Mouse (Mus musculus) hindbrain, embryonic 10.5 days (tissue): Measurements from ENCODE around the gene Calhm5. TPM values are rescaled to one million over a fixed set of nuclear protein-coding genes. Genes with fewer than 3 reads are reported as not detected.

Experiments
- DNase-seq: peaks from one replicate; pipeline ENCODE4 v3.0.0-alpha.2; 2017; ENCODE audit warnings: low spot score
- H3K27ac ChIP-seq: fragments of 300-500 bp; sonication (generic); 2 replicates; pipeline ENCODE4 v1.5.1; 2016; ENCODE audit warnings: mild to moderate bottlenecking, moderate library complexity
- H3K27me3 ChIP-seq: fragments of 300-500 bp; sonication (generic); 2 replicates; pipeline ENCODE4 v1.6.1; 2016; ENCODE audit warnings: mild to moderate bottlenecking; ENCODE audit not compliant: poor library complexity, insufficient read depth, severe bottlenecking
- H3K36me3 ChIP-seq: fragments of 300-500 bp; sonication (generic); 2 replicates; pipeline ENCODE4 v1.6.1; 2016; ENCODE audit warnings: mild to moderate bottlenecking, moderate library complexity
- H3K4me1 ChIP-seq: fragments of 300-500 bp; sonication (generic); replicated peaks from 2 replicates; pipeline ENCODE4 v1.6.1; 2016; ENCODE audit warnings: mild to moderate bottlenecking
- H3K4me3 ChIP-seq: fragments of 300-500 bp; sonication (generic); 2 replicates; pipeline ENCODE4 v1.5.1; 2016; ENCODE audit warnings: mild to moderate bottlenecking, moderate library complexity
- H3K9me3 ChIP-seq: fragments of 300-500 bp; sonication (generic); 2 replicates; pipeline ENCODE4 v1.6.1; 2016; ENCODE audit warnings: mild to moderate bottlenecking, moderate library complexity
- WGBS: fragments of 180-500 bp; shearing (Covaris S2); methylation state at CpG from one replicate; pipeline ENCODE4 v1.1.7; 2016; 5-methylcytosine and 5-hydroxymethylcytosine counted together
- polyA plus RNA-seq: library from polyadenylated mRNA; unstranded; fragments of >200 nt; fragmentation: Nextera tagmentation; extraction: Ambion mirVana; gene quantifications from 2 replicates; pipeline ENCODE4 v1.2.1, GENCODE M21; 2016

The Calhm5 gene
- polyA plus RNA-seq, 1 experiment from 2014 or later = 0.08 TPM

GRCm38 (mm10) chr10:34110863-34111465, 14.6 kb upstream of the Calhm5 start:
- Histone ChIP-seq H3K27ac (no peak overlapping the region), H3K4me1 (no peaks in the 10 kb centered on the region), H3K27me3 (no peaks in the 10 kb centered on the region), H3K36me3 (no peaks in the 10 kb centered on the region), H3K4me3 (no peak overlapping the region), H3K9me3 (no peaks in the 10 kb centered on the region)
- DNase-seq = no peak
- WGBS = 85% methylated on average over 13 of the region's 13 CpGs

- Histone ChIP-seq H3K27me3 (no peaks in the 10 kb centered on the region), H3K27ac (peak overlapping the region; percentile 40; the same call in 1 of the 2 replicates), H3K4me3 (peak overlapping the region; percentile 31), H3K9me3 (no peaks in the 10 kb centered on the region), H3K36me3 (no peaks in the 10 kb centered on the region), H3K4me1 (peaks cover 9% of the 10 kb centered on the region; the same call in 1 of the 2 replicates)
- no peak for DNase-seq
- 65% methylated on average over 12 of the region's 12 CpGs for WGBS
These were observed 355 bp downstream of the Calhm5 start for GRCm38 (mm10) chr10:34095964-34096363.

- no peak for DNase-seq
These were observed 1.2 kb downstream of the Calhm5 start for GRCm38 (mm10) chr10:34095147-34095546.

GRCm38 (mm10) chr10:34091888-34092287, 4.4 kb downstream of the Calhm5 start:
- DNase-seq = no peak
- Histone ChIP-seq H3K4me1 (peaks cover 9% of the 10 kb centered on the region; the same call in 1 of the 2 replicates), H3K27me3 (no peaks in the 10 kb centered on the region), H3K27ac (no peak overlapping the region), H3K9me3 (no peaks in the 10 kb centered on the region), H3K4me3 (no peak overlapping the region), H3K36me3 (no peaks in the 10 kb centered on the region)
- 77% methylated on average over 5 of the region's 5 CpGs for WGBS

More at GRCm38 (mm10) chr10:34095147-34095546, 1.2 kb downstream of the Calhm5 start:
- Histone ChIP-seq H3K27ac (no peak overlapping the region), H3K36me3 (no peaks in the 10 kb centered on the region), H3K4me1 (peaks cover 9% of the 10 kb centered on the region; the same call in 1 of the 2 replicates), H3K4me3 (no peak overlapping the region), H3K9me3 (no peaks in the 10 kb centered on the region), H3K27me3 (no peaks in the 10 kb centered on the region)
- WGBS = 80% methylated on average over 2 of the region's 2 CpGs

- Histone ChIP-seq H3K36me3 (no peaks in the 10 kb centered on the region), H3K4me3 (no peak overlapping the region), H3K27me3 (no peaks in the 10 kb centered on the region), H3K4me1 (no peaks in the 10 kb centered on the region), H3K9me3 (no peaks in the 10 kb centered on the region), H3K27ac (no peak overlapping the region)
- no peak for DNase-seq
- WGBS = 86% methylated on average over 1 of the region's 1 CpGs
These were observed 5.8 kb downstream of the Calhm5 start for GRCm38 (mm10) chr10:34090481-34090880.

- Histone ChIP-seq H3K27ac (no peak overlapping the region), H3K9me3 (no peaks in the 10 kb centered on the region), H3K27me3 (no peaks in the 10 kb centered on the region), H3K4me1 (no peaks in the 10 kb centered on the region), H3K36me3 (no peaks in the 10 kb centered on the region), H3K4me3 (no peak overlapping the region)
- 77% methylated on average over 3 of the region's 3 CpGs for WGBS
- no peak for DNase-seq
These were observed 6.8 kb downstream of the Calhm5 start for GRCm38 (mm10) chr10:34089517-34089916.

- no peaks in the 10 kb centered on the region for H3K27me3 ChIP-seq
- WGBS = 86% methylated on average over 2 of the region's 2 CpGs
- H3K36me3 ChIP-seq = no peaks in the 10 kb centered on the region
- H3K9me3 ChIP-seq = no peaks in the 10 kb centered on the region
- no peak for DNase-seq
- no peak overlapping the region for H3K4me3 ChIP-seq
- no peak overlapping the region for H3K27ac ChIP-seq
- H3K4me1 ChIP-seq = no peaks in the 10 kb centered on the region
These were observed 7.8 kb downstream of the Calhm5 start for GRCm38 (mm10) chr10:34088515-34088914.

GRCm38 (mm10) chr10:34086514-34086913, 9.8 kb downstream of the Calhm5 start:
- 100% methylated on average over 1 of the region's 1 CpGs for WGBS
- no peak overlapping the region for H3K4me3 ChIP-seq
- H3K27me3 ChIP-seq = no peaks in the 10 kb centered on the region
- H3K9me3 ChIP-seq = no peaks in the 10 kb centered on the region
- no peak overlapping the region for H3K27ac ChIP-seq
- H3K36me3 ChIP-seq = no peaks in the 10 kb centered on the region
- H3K4me1 ChIP-seq = no peaks in the 10 kb centered on the region
- no peak for DNase-seq

GRCm38 (mm10) chr10:34074522-34075200, 21.7 kb downstream of the Calhm5 start:
- no peak overlapping the region for H3K27ac ChIP-seq
- DNase-seq = no peak
- H3K9me3 ChIP-seq = no peaks in the 10 kb centered on the region
- WGBS = 89% methylated on average over 5 of the region's 5 CpGs
- H3K36me3 ChIP-seq = no peaks in the 10 kb centered on the region
- no peak overlapping the region for H3K4me3 ChIP-seq
- H3K27me3 ChIP-seq = no peaks in the 10 kb centered on the region
- no peaks in the 10 kb centered on the region for H3K4me1 ChIP-seq

GRCm38 (mm10) chr10:34071650-34072049, 24.7 kb downstream of the Calhm5 start:
- 72% methylated on average over 2 of the region's 2 CpGs for WGBS
- no peaks in the 10 kb centered on the region for H3K9me3 ChIP-seq
- H3K36me3 ChIP-seq = no peaks in the 10 kb centered on the region
- no peak overlapping the region for H3K27ac ChIP-seq
- no peaks in the 10 kb centered on the region for H3K27me3 ChIP-seq
- DNase-seq = no peak
- H3K4me3 ChIP-seq = no peak overlapping the region
- H3K4me1 ChIP-seq = no peaks in the 10 kb centered on the region

GRCm38 (mm10) chr10:34070999-34071492, 25.3 kb downstream of the Calhm5 start:
- no peaks in the 10 kb centered on the region for H3K9me3 ChIP-seq
- no peak overlapping the region for H3K4me3 ChIP-seq
- WGBS = 75% methylated on average over 5 of the region's 5 CpGs
- H3K36me3 ChIP-seq = no peaks in the 10 kb centered on the region
- no peaks in the 10 kb centered on the region for H3K27me3 ChIP-seq
- no peak for DNase-seq
- H3K27ac ChIP-seq = no peak overlapping the region
- H3K4me1 ChIP-seq = no peaks in the 10 kb centered on the region

GRCm38 (mm10) chr10:34069606-34070005, 26.7 kb downstream of the Calhm5 start:
- no peaks in the 10 kb centered on the region for H3K9me3 ChIP-seq
- no peak overlapping the region for H3K27ac ChIP-seq
- H3K4me1 ChIP-seq = no peaks in the 10 kb centered on the region
- H3K27me3 ChIP-seq = no peaks in the 10 kb centered on the region
- no peak for DNase-seq
- 78% methylated on average over 1 of the region's 1 CpGs for WGBS
- no peaks in the 10 kb centered on the region for H3K36me3 ChIP-seq
- no peak overlapping the region for H3K4me3 ChIP-seq

- Histone ChIP-seq H3K4me3 (no peak overlapping the region), H3K9me3 (no peaks in the 10 kb centered on the region), H3K27me3 (no peaks in the 10 kb centered on the region), H3K4me1 (no peaks in the 10 kb centered on the region), H3K36me3 (no peaks in the 10 kb centered on the region), H3K27ac (no peak overlapping the region)
- 62% methylated on average over 3 of the region's 3 CpGs for WGBS
- DNase-seq = no peak
These were observed 29.7 kb downstream of the Calhm5 start for GRCm38 (mm10) chr10:34066591-34066990.
